Mouse (Mus musculus) lung, postnatal 0 days (tissue): Measurements from ENCODE around the gene Foxj3. TPM values are rescaled to one million over a fixed set of nuclear protein-coding genes. Genes with fewer than 3 reads are reported as not detected.

Experiments used
- ATAC-seq: fragments of 200-750 bp; cut with Nextera tagmentation; 2 replicates; pipeline ENCODE4 v1.8.0; 2017; ENCODE audit warnings: moderate library complexity
- DNase-seq: peaks from one replicate; pipeline ENCODE4 v3.0.0-alpha.2; 2016; ENCODE audit warnings: low spot score
- H3K27ac ChIP-seq: fragments of 300-500 bp; sonication (generic); 2 replicates; pipeline ENCODE4 v1.5.1; 2014; ENCODE audit warnings: antibody characterized with exemption, mild to moderate bottlenecking, low read length, mixed read lengths
- H3K27me3 ChIP-seq: fragments of 300-500 bp; sonication (generic); replicated peaks from 2 replicates; pipeline ENCODE4 v1.6.1; 2014; ENCODE audit warnings: low read length, mixed read lengths; ENCODE audit not compliant: insufficient read depth
- H3K36me3 ChIP-seq: fragments of 300-500 bp; sonication (generic); 2 replicates; pipeline ENCODE4 v1.6.1; 2014; ENCODE audit warnings: low read length, mixed read lengths; ENCODE audit not compliant: insufficient read depth
- H3K4me1 ChIP-seq: fragments of 300-500 bp; sonication (generic); 2 replicates; pipeline ENCODE4 v1.6.1; 2014; ENCODE audit warnings: antibody characterized with exemption, low read depth, low read length, mixed read lengths; ENCODE audit not compliant: insufficient read depth
- H3K4me2 ChIP-seq: fragments of 300-500 bp; sonication (generic); replicated peaks from 2 replicates; pipeline ENCODE4 v1.6.1; 2014; ENCODE audit warnings: low read depth, mild to moderate bottlenecking, low read length, moderate library complexity, mixed read lengths
- H3K4me3 ChIP-seq: fragments of 300-500 bp; sonication (generic); 2 replicates; pipeline ENCODE4 v1.5.1; 2014; ENCODE audit warnings: low read depth, low read length
- H3K9ac ChIP-seq: fragments of 300-500 bp; sonication (generic); replicated peaks from 2 replicates; pipeline ENCODE4 v1.6.1; 2014; ENCODE audit warnings: low read depth, mild to moderate bottlenecking
- H3K9me3 ChIP-seq: fragments of 300-500 bp; sonication (generic); 2 replicates; pipeline ENCODE4 v1.6.1; 2016; ENCODE audit warnings: low read length, mixed read lengths
- CTCF ChIP-seq: IDR thresholded peaks from 2 replicates; pipeline ENCODE4 v1.5.1; 2016; ENCODE audit warnings: antibody characterized with exemption, mild to moderate bottlenecking
- EP300 ChIP-seq: IDR thresholded peaks from 2 replicates; pipeline ENCODE4 v1.6.1; 2016; ENCODE audit warnings: antibody characterized with exemption, mild to moderate bottlenecking, control low read depth
- WGBS: fragments of 180-500 bp; shearing (Covaris S2); extraction: QIAGEN DNeasy Blood & Tissue Kit; methylation state at CpG from one replicate; pipeline ENCODE4 v1.1.7; 2014; 5-methylcytosine and 5-hydroxymethylcytosine counted together
- polyA plus RNA-seq: library from polyadenylated mRNA; unstranded; fragments of >200 nt; fragmentation: Nextera tagmentation; extraction: Ambion mirVana; gene quantifications from 2 replicates; pipeline ENCODE4 v1.2.1, GENCODE M21; 2015

The Foxj3 gene
- polyA plus RNA-seq, 1 experiment from 2014 or later, result 10.1 TPM

DNA sequence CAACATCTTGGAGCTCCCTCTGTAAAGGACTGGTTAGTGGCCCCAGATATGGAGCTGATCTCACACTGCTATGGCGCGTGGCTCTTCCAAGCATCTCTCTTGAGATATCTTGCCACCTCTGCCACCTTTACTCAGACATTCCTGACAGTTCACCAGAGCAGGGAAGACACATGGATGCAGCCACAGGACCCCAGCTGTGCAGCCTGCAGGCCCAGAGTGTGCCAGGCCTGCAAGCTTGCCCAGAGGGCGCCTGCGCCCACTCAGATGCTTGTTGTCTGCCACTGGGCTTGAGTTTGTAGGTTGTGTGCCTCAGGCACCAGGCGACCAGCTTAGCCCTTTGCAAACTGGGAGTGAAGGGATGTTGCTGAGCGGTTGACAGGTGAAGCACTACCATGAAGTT lies 133.9 kb downstream of the Foxj3 start:
- Histone ChIP-seq H3K4me2 (no peak overlapping the region), H3K9ac (no peak overlapping the region), H3K27ac (no peak overlapping the region), H3K9me3 (no peaks in the 10 kb centered on the region), H3K36me3 (no peaks in the 10 kb centered on the region), H3K27me3 (no peaks in the 10 kb centered on the region), H3K4me1 (no peaks in the 10 kb centered on the region), H3K4me3 (no peak overlapping the region)
- 83% methylated on average over 6 of the region's 6 CpGs for WGBS
- DNase-seq, result no peak
- no peak for TF ChIP-seq CTCF
- no peak for TF ChIP-seq EP300
- ATAC-seq, result no peak

GRCm38 (mm10) chr4:119671164-119671563 lies 134.4 kb downstream of the Foxj3 start:
- H3K4me1 ChIP-seq, result no peaks in the 10 kb centered on the region

GRCm38 (mm10) chr4:119672685-119673084 lies 135.9 kb downstream of the Foxj3 start:
- WGBS, result 31% methylated on average over 5 of the region's 5 CpGs
- no peaks in the 10 kb centered on the region for H3K9me3 ChIP-seq
- H3K36me3 ChIP-seq, result no peaks in the 10 kb centered on the region
- TF ChIP-seq CTCF, result peak; percentile 45
- TF ChIP-seq EP300, result no peak
- no peaks in the 10 kb centered on the region for H3K4me1 ChIP-seq
- no peak for ATAC-seq
- H3K9ac ChIP-seq, result no peak overlapping the region
- no peak for DNase-seq
- no peak overlapping the region for H3K4me2 ChIP-seq
- H3K4me3 ChIP-seq, result no peak overlapping the region
- no peaks in the 10 kb centered on the region for H3K27me3 ChIP-seq
- no peak overlapping the region for H3K27ac ChIP-seq

More at GRCm38 (mm10) chr4:119671164-119671563, 134.4 kb downstream of the Foxj3 start:
- ATAC-seq (no peak), DNase-seq (no peak)
- no peak overlapping the region for H3K4me3 ChIP-seq
- H3K9me3 ChIP-seq, result no peaks in the 10 kb centered on the region
- H3K4me2 ChIP-seq, result no peak overlapping the region
- TF ChIP-seq EP300, result no peak
- no peak for TF ChIP-seq CTCF
- 85% methylated on average over 9 of the region's 9 CpGs for WGBS
- no peak overlapping the region for H3K9ac ChIP-seq
- no peak overlapping the region for H3K27ac ChIP-seq
- H3K36me3 ChIP-seq, result no peaks in the 10 kb centered on the region
- no peaks in the 10 kb centered on the region for H3K27me3 ChIP-seq

Other genes with a start within 250 kb of the Foxj3 start
- gene Ybx1, start 242.4 kb upstream of the Foxj3 start, polyA plus RNA-seq, result 391 and 412 TPM in 2 replicates
- 25.7 and 25.8 TPM in 2 replicates for gene Ppih, start 216.5 kb upstream of the Foxj3 start, polyA plus RNA-seq
- gene Ccdc30, start 121.5 kb upstream of the Foxj3 start, polyA plus RNA-seq, result 7.3 and 7.8 TPM in 2 replicates
- 28.4 and 30.5 TPM in 2 replicates for gene Ppcs, start 114.6 kb upstream of the Foxj3 start, polyA plus RNA-seq
- gene Zmynd12, start 114.2 kb upstream of the Foxj3 start, polyA plus RNA-seq, result 2.9 and 3.3 TPM in 2 replicates
- gene Rimkla, start 44.4 kb upstream of the Foxj3 start, polyA plus RNA-seq, result 0.30 and 0.31 TPM in 2 replicates
- gene Frg2f1, start 2.5 kb downstream of the Foxj3 start, polyA plus RNA-seq, result 5.9 TPM in 2 replicates
- 1.00 and 2.2 TPM in 2 replicates for gene Guca2a, start 100.7 kb downstream of the Foxj3 start, polyA plus RNA-seq
- not detected in 2 replicates for gene Guca2b, start 122.0 kb downstream of the Foxj3 start, polyA plus RNA-seq
- 30.7 and 37.6 TPM in 2 replicates for gene Hivep3, start 196.8 kb downstream of the Foxj3 start, polyA plus RNA-seq